8 mouse cellular contexts compared by ENCODE assay signal in the genomic region with DNA sequence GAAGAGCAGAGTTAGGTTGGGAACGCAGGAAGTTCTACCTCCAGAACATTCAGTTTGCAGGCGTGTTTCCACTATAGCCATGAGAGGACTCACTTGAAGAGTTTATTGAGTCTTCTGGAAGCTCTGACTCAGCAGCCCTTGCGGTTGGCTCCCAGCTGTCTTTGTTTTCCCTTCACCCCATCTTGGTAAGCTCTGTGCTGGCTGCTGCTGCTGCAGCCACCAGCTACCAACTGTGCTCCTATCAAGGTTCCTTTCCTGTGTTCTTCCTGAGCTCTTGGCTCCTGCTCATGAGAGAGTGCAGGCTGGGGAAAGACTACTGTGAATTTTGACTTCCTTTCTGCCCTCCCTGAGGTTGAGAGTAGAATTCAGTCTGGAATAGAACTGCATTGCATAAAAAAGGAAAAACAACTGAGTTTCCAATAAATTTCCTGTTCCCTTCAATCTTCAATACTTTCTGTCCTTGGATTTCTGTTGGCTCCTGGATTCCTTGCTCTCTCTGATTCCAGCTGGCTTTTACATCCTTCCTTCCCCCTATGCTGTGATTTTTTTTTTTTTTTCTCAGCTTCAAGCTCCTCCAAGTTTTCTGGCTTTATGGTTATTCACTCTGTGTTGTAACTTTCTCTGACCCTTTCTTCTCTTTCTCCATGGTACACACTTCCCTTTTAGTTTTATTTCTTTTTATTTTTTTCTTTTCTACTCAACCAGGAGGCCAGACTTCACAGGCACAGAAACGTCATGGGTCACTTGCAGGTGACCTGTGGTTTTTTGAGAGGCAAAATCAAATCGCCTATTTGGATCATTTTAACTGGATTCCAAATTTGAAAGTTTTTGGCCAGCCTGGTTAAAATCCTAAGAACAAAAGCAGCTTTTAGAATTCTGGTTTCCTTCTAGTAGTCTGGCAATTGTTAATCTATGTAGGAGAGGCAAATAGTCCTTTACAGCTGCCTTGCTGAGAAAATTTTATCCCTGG. TPM values are rescaled to one million over a fixed set of nuclear protein-coding genes. Genes with fewer than 3 reads are reported as not detected.
DNase-seq lines count a peak whose midpoint lies in the region; ATAC-seq lines count a peak whose summit lies in the region.
"Had no signal": no experiment of that assay in that cellular context is flagged by ENCODE, and none has a peak within 500 bp of the region (broad histone marks: within the 10 kb centered on the region; RNA-seq: fewer than 3 reads in every experiment).

No protein-coding gene starts in this region.

- 26% methylated on average over 5 of the region's 5 CpGs for WGBS in liver, embryonic 13.5 days (ENCODE audit: insufficient replicate concordance)

- no peak overlapping the region for H3K9ac ChIP-seq in liver, embryonic 13.5 days
- H3K9ac ChIP-seq: midbrain, embryonic 12.5 days had no signal

- H3K27me3 ChIP-seq in liver, embryonic 13.5 days = no peaks in the 10 kb centered on the region
- H3K27me3 ChIP-seq: midbrain, embryonic 12.5 days had no signal

- no peaks in the 10 kb centered on the region for H3K9me3 ChIP-seq in liver, embryonic 13.5 days (replicated peaks)
- H3K9me3 ChIP-seq: midbrain, embryonic 12.5 days had no signal

- DNase-seq in layer of hippocampus, adult 8-10 months (ENCODE audit: low spot score in 2 of 2) = peak; percentile 55 to 59
- DNase-seq in layer of hippocampus, postnatal 25 days (ENCODE audit: extremely low spot score in 1 of 2, low spot score in 1 of 2) = no peak
- peak; percentile 25 to 37 for DNase-seq in cerebellum, postnatal 10 days
- DNase-seq in heart, adult 9 months (ENCODE audit: low spot score in 2 of 2) = peak; percentile 56 to 69
- DNase-seq in liver, embryonic 13.5 days = no peak
- DNase-seq in natural killer cell, adult 2 months (ENCODE audit: low spot score in 2 of 2) = no peak
- DNase-seq in thymus, postnatal 25 days = no peak

- no peak overlapping the region for H3K27ac ChIP-seq in liver, embryonic 13.5 days
- H3K27ac ChIP-seq: midbrain, embryonic 12.5 days had no signal

- no peaks in the 10 kb centered on the region for H3K4me1 ChIP-seq in liver, embryonic 13.5 days (replicated peaks)
- H3K4me1 ChIP-seq: midbrain, embryonic 12.5 days had no signal

- ATAC-seq in liver, embryonic 13.5 days (ENCODE audit: low read depth) = peak; percentile 65; the same call in 1 of the 2 replicates

- H3K4me2 ChIP-seq in liver, embryonic 13.5 days = no peak overlapping the region
- H3K4me2 ChIP-seq: midbrain, embryonic 12.5 days had no signal

- H3K36me3 ChIP-seq in liver, embryonic 13.5 days = no peaks in the 10 kb centered on the region
- H3K36me3 ChIP-seq: midbrain, embryonic 12.5 days had no signal

- no peak overlapping the region for H3K4me3 ChIP-seq in liver, embryonic 13.5 days (replicated peaks)
- H3K4me3 ChIP-seq: midbrain, embryonic 12.5 days had no signal

RNA-seq across cellular contexts. Expression of a gene that starts 9.9 kb away (rescaled TPM):
- 10 to 100 TPM; 12.7 to 19.7 (median 15.4) TPM for total RNA-seq in layer of hippocampus, adult 8-10 months (2022)
- total RNA-seq in layer of hippocampus, postnatal 25 days (2021) = 10 to 100 TPM; 12.9 to 14.7 TPM
- 0.20 and 0.63 TPM in 2 replicates for polyA plus RNA-seq in liver, embryonic 13.5 days (2015; fragmentation: Nextera tagmentation; extraction: Ambion mirVana)

Comparison
In these comparisons a context has a peak if more than half of its experiments do, and no peak if none do; other contexts are left out.
1. DNase-seq: peak in layer of hippocampus, adult 8-10 months (2 of 2), cerebellum, postnatal 10 days (2 of 2) and heart, adult 9 months (2 of 2); none in layer of hippocampus, postnatal 25 days (0 of 2), liver, embryonic 13.5 days (single experiment), natural killer cell, adult 2 months (0 of 2) and thymus, postnatal 25 days (single experiment).